In the genomic region with DNA sequence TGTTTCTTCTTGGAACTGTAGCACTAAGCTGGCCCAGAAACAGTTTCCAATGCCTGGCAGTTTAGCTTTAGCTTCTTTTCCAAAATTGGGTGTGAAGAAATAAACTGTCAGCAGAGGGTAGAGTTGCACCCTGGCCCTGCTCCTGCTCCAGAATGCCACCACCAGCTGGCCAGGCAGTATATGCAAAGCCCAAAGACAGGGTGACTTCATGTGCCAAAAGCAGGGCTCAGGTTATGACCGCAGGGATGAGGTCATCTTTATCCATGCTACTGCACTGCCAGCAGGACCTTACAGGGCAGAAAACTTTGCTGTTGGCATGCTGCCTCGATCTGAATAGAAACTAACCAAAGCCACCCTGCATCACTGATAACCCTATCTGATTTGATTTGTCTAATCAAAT, we compare ENCODE assay signal across 11 mouse cellular contexts.
A peak's percentile ranks its signal among the peaks of the same experiment; 100 is the strongest.
DNase-seq lines count a peak whose midpoint lies in the region; TF ChIP-seq lines count a peak whose summit lies in the region.
"Had no signal": no experiment of that assay in that cellular context is flagged by ENCODE, and none has a peak within 500 bp of the region (broad histone marks: within the 10 kb centered on the region; RNA-seq: fewer than 3 reads in every experiment).

No protein-coding gene starts in this region.

- peak; percentile 48 for TF ChIP-seq CTCF in layer of hippocampus, adult 2 months (conservative IDR thresholded peaks at IDR 0.05)

- peak overlapping the region; percentile 57; the same call in 1 of the 2 replicates for H3K27ac ChIP-seq in layer of hippocampus, adult 2 months
- H3K27ac ChIP-seq: forebrain, embryonic 10.5 days; liver, embryonic 12.5 days had no signal

- DNase-seq in layer of hippocampus, adult 2 months (ENCODE audit: low spot score in 2 of 2), result no peak
- no peak for DNase-seq in layer of hippocampus, postnatal 14 days (ENCODE audit: low spot score in 2 of 2)
- peak; percentile 64 for DNase-seq in adrenal gland, postnatal 14 days
- DNase-seq in gastrocnemius, adult 8-10 months (ENCODE audit: low spot score in 2 of 2), result peak; percentile 65 to 77
- DNase-seq in lung, postnatal 10 days, result peak; percentile 36
- DNase-seq in retina, embryonic 14.5 days (ENCODE audit: low spot score), result no peak
- no peak for DNase-seq in natural killer cell, adult 2 months (ENCODE audit: low spot score in 2 of 2)
- DNase-seq in yolk sac, embryonic 10.5 days (ENCODE audit: low spot score), result no peak
- DNase-seq: kidney, adult 18-20 months had no signal

- H3K4me3 ChIP-seq in layer of hippocampus, adult 2 months, result no peak overlapping the region
- H3K4me3 ChIP-seq: forebrain, embryonic 10.5 days; liver, embryonic 12.5 days had no signal

Comparison
In these comparisons a context has a peak if more than half of its experiments do, and no peak if none do; other contexts are left out.
1. DNase-seq: peak in adrenal gland, postnatal 14 days (single experiment), gastrocnemius, adult 8-10 months (2 of 2) and lung, postnatal 10 days (single experiment); none in layer of hippocampus, adult 2 months (0 of 2), layer of hippocampus, postnatal 14 days (0 of 2), retina, embryonic 14.5 days (single experiment), natural killer cell, adult 2 months (0 of 2) and yolk sac, embryonic 10.5 days (single experiment).